Mouse (Mus musculus) forebrain, embryonic 15.5 days (tissue): Measurements from ENCODE around the gene Atp5j. TPM values are rescaled to one million over a fixed set of nuclear protein-coding genes. Genes with fewer than 3 reads are reported as not detected.

Experiments
- ATAC-seq: fragments of 200-750 bp; cut with Nextera tagmentation; replicated peaks from 2 replicates; pipeline ENCODE4 v1.8.0; 2017; ENCODE audit warnings: mild to moderate bottlenecking, moderate TSS enrichment, moderate library complexity
- H3K27ac ChIP-seq: fragments of 300-500 bp; sonication (generic); replicated peaks from 2 replicates; pipeline ENCODE4 v1.5.1; 2015; ENCODE audit warnings: mild to moderate bottlenecking, inconsistent platforms
- H3K27me3 ChIP-seq: fragments of 300-500 bp; sonication (generic); 2 replicates; pipeline ENCODE4 v1.6.1; 2015; ENCODE audit warnings: inconsistent platforms
- H3K36me3 ChIP-seq: fragments of 300-500 bp; sonication (generic); 2 replicates; pipeline ENCODE4 v1.6.1; 2015; ENCODE audit warnings: mild to moderate bottlenecking, inconsistent platforms
- H3K4me1 ChIP-seq: fragments of 300-500 bp; sonication (generic); 2 replicates; pipeline ENCODE4 v1.6.1; 2015; ENCODE audit warnings: inconsistent platforms
- H3K4me2 ChIP-seq: fragments of 300-500 bp; sonication (generic); replicated peaks from 2 replicates; pipeline ENCODE4 v1.6.1; 2015; ENCODE audit warnings: mild to moderate bottlenecking, inconsistent platforms
- H3K4me3 ChIP-seq: fragments of 300-500 bp; sonication (generic); 2 replicates; pipeline ENCODE4 v1.5.1; 2015; ENCODE audit warnings: mild to moderate bottlenecking, inconsistent platforms
- H3K9ac ChIP-seq: fragments of 300-500 bp; sonication (generic); replicated peaks from 2 replicates; pipeline ENCODE4 v1.6.1; 2015; ENCODE audit warnings: mild to moderate bottlenecking, inconsistent platforms
- H3K9me3 ChIP-seq: fragments of 300-500 bp; sonication (generic); 2 replicates; pipeline ENCODE4 v1.6.1; 2016; ENCODE audit warnings: inconsistent platforms
- WGBS: fragments of 180-500 bp; shearing (Covaris S2); methylation state at CpG from one replicate; pipeline ENCODE4 v1.1.7; 2015; ENCODE audit warnings: mixed read lengths; 5-methylcytosine and 5-hydroxymethylcytosine counted together
- polyA plus RNA-seq: library from polyadenylated mRNA; unstranded; fragments of >200 nt; fragmentation: Nextera tagmentation; extraction: Ambion mirVana; gene quantifications from 2 replicates; pipeline ENCODE4 v1.2.1, GENCODE M21; 2015

Atp5j gene
- polyA plus RNA-seq, result 748 and 755 TPM in 2 replicates

DNA sequence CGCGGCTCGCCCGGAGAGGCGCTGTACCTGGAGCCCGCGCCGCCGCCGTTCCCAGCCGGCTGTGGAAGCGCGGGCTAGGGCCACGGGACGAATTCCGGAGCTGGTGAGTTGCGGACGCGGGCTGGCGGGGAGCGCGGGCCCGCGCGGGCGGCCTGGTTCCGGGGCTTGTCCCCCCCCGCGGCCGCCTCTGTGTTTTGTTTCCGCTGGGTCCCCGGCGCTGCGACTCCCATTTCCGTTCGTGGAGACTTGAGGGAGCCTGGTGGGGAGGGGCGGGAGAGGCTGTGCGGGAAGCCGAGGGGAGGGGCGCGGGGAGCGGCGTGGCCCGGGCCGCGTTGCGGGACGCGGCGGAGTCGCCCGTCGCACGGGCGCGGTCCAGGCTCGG lies at the start of gene Atp5j:
Gene Atp5j (minus strand): TSS at position 185 of the 382 bp plus-strand sequence.
- H3K9me3 ChIP-seq, result no peaks in the 10 kb centered on the region
- H3K36me3 ChIP-seq, result peaks cover 20% of the 10 kb centered on the region
- peaks cover 44% of the 10 kb centered on the region for H3K4me1 ChIP-seq
- H3K4me2 ChIP-seq, result peak within 1 kb of the TSS; percentile 86
- H3K27me3 ChIP-seq, result no peaks in the 10 kb centered on the region
- H3K27ac ChIP-seq, result peak within 1 kb of the TSS; percentile 96
- WGBS, result under 1% methylated on average over 57 of the region's 57 CpGs
- peak within 1 kb of the TSS; percentile 96 for H3K9ac ChIP-seq
- peak within 1 kb of the TSS; percentile 88 for H3K4me3 ChIP-seq
- peak; percentile 74 for ATAC-seq

- Histone ChIP-seq H3K27ac (no peak overlapping the region), H3K9me3 (no peaks in the 10 kb centered on the region), H3K36me3 (no peaks in the 10 kb centered on the region), H3K27me3 (no peaks in the 10 kb centered on the region), H3K4me3 (no peak overlapping the region), H3K4me1 (no peaks in the 10 kb centered on the region), H3K4me2 (no peak overlapping the region), H3K9ac (no peak overlapping the region)
- WGBS, result 88% methylated on average over 8 of the region's 8 CpGs
- ATAC-seq, result no peak
Measured at GRCm38 (mm10) chr16:84884572-84884971, 49.1 kb upstream of the Atp5j start.

- Histone ChIP-seq H3K4me1 (peaks cover 5% of the 10 kb centered on the region; the same call in 1 of the 2 replicates), H3K27me3 (no peaks in the 10 kb centered on the region), H3K4me3 (no peak overlapping the region), H3K27ac (no peak overlapping the region), H3K4me2 (no peak overlapping the region), H3K9ac (no peak overlapping the region), H3K9me3 (no peaks in the 10 kb centered on the region), H3K36me3 (no peaks in the 10 kb centered on the region)
- 91% methylated on average over 8 of the region's 8 CpGs for WGBS
- ATAC-seq, result no peak
Measured at GRCm38 (mm10) chr16:84881754-84882321, 46.4 kb upstream of the Atp5j start.

GRCm38 (mm10) chr16:84881168-84881567 lies 45.7 kb upstream of the Atp5j start:
- no peak overlapping the region for H3K4me2 ChIP-seq
- no peaks in the 10 kb centered on the region for H3K27me3 ChIP-seq
- WGBS, result 87% methylated on average over 9 of the region's 9 CpGs
- H3K9ac ChIP-seq, result no peak overlapping the region
- H3K4me3 ChIP-seq, result no peak overlapping the region
- no peak for ATAC-seq
- H3K9me3 ChIP-seq, result no peaks in the 10 kb centered on the region
- no peaks in the 10 kb centered on the region for H3K36me3 ChIP-seq
- H3K4me1 ChIP-seq, result peaks cover 12% of the 10 kb centered on the region
- H3K27ac ChIP-seq, result no peak overlapping the region

- Histone ChIP-seq H3K9ac (no peak overlapping the region), H3K4me3 (no peak overlapping the region), H3K27me3 (no peaks in the 10 kb centered on the region), H3K9me3 (no peaks in the 10 kb centered on the region), H3K4me1 (peaks cover 25% of the 10 kb centered on the region), H3K4me2 (no peak overlapping the region), H3K27ac (no peak overlapping the region), H3K36me3 (no peaks in the 10 kb centered on the region)
- 0 out of 2 replicates have a peak, but pooled peaks have one; percentile 15 for ATAC-seq
- 23% methylated on average over 5 of the region's 5 CpGs for WGBS
Measured at GRCm38 (mm10) chr16:84879146-84879545, 43.7 kb upstream of the Atp5j start.

GRCm38 (mm10) chr16:84876082-84876481 lies 40.7 kb upstream of the Atp5j start:
- H3K4me2 ChIP-seq, result peak overlapping the region; percentile 18; the same call in 1 of the 2 replicates
- no peaks in the 10 kb centered on the region for H3K36me3 ChIP-seq
- no peak overlapping the region for H3K4me3 ChIP-seq
- peaks cover 25% of the 10 kb centered on the region for H3K4me1 ChIP-seq
- peak; percentile 83 for ATAC-seq
- H3K9ac ChIP-seq, result no peak overlapping the region
- H3K27me3 ChIP-seq, result no peaks in the 10 kb centered on the region
- H3K9me3 ChIP-seq, result no peaks in the 10 kb centered on the region
- 26% methylated on average over 8 of the region's 8 CpGs for WGBS
- H3K27ac ChIP-seq, result no peak overlapping the region

DNA sequence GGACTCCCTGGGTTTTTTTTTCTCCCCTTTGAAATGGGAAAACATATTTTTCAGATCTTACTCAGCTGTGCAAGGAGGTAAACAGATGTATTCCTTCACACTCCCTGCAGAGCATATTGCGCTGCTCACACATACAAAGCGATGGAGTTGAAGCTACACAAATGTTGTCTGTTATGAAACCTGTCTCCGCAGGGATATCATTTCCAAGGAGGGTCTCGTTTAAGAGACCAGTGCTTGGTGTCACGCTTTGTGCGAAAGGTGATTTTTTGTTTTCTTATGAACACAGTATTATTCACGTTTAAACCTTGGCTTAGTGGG lies 40.3 kb upstream of the Atp5j start:
- Histone ChIP-seq H3K9me3 (no peaks in the 10 kb centered on the region), H3K9ac (no peak overlapping the region), H3K4me1 (peaks cover 25% of the 10 kb centered on the region), H3K36me3 (no peaks in the 10 kb centered on the region), H3K4me3 (no peak overlapping the region), H3K27ac (no peak overlapping the region), H3K4me2 (peak overlapping the region; percentile 18; the same call in 1 of the 2 replicates), H3K27me3 (no peaks in the 10 kb centered on the region)
- ATAC-seq, result peak; percentile 79
- WGBS, result 62% methylated on average over 7 of the region's 7 CpGs

DNA sequence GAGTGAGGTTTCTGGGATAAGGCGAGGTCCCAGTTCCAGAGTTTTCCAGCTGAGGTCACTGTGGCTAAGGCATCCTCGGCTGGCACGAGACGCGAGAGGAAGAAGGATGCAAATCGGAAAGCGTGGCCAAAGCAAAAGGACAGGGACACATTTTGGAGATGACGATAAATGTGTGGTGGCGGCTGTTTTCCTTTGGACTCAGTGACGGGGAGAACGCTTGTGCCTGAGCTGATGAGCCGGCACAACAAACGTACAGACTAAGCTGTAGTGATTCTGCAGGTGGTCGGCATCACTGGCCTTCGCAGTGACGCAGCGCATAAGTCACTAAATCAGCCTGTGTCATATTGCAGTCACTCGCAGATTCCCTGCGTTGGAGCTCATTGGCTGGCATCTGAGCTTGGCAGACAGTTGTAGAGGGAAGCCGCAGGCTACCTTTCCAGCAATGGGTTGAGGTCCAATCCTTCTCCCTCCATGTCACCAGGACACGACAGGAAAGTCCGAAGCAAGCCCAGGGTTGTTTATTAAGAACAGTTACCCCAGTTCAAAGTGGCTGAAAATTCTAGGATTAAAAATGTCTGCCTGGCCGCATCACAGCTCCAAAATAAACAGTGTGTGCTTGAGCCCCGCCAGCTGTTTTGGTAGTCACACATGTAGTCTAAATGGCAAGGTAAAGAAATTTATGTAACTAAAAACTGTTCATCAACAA lies 39.7 kb upstream of the Atp5j start:
- H3K4me3 ChIP-seq, result no peak overlapping the region
- 0 out of 2 replicates have a peak overlapping the region, but pooled peaks have one; percentile 2 for H3K27ac ChIP-seq
- ATAC-seq, result peak; percentile 28
- no peaks in the 10 kb centered on the region for H3K27me3 ChIP-seq
- H3K4me1 ChIP-seq, result peaks cover 25% of the 10 kb centered on the region
- 77% methylated on average over 24 of the region's 24 CpGs for WGBS
- no peaks in the 10 kb centered on the region for H3K36me3 ChIP-seq
- H3K9ac ChIP-seq, result no peak overlapping the region
- H3K4me2 ChIP-seq, result no peak overlapping the region
- no peaks in the 10 kb centered on the region for H3K9me3 ChIP-seq

GRCm38 (mm10) chr16:84873805-84874204 lies 38.4 kb upstream of the Atp5j start:
- H3K4me3 ChIP-seq, result no peak overlapping the region

GRCm38 (mm10) chr16:84864656-84865055 lies 29.2 kb upstream of the Atp5j start:
- Histone ChIP-seq H3K4me3 (no peak overlapping the region), H3K36me3 (peaks cover 34% of the 10 kb centered on the region), H3K27ac (no peak overlapping the region), H3K4me1 (no peaks in the 10 kb centered on the region), H3K4me2 (no peak overlapping the region), H3K9ac (no peak overlapping the region), H3K27me3 (no peaks in the 10 kb centered on the region), H3K9me3 (no peaks in the 10 kb centered on the region)
- 92% methylated on average over 8 of the region's 8 CpGs for WGBS
- no peak for ATAC-seq

More at GRCm38 (mm10) chr16:84873805-84874204, 38.4 kb upstream of the Atp5j start:
- no peak overlapping the region for H3K4me2 ChIP-seq
- peaks cover 21% of the 10 kb centered on the region for H3K4me1 ChIP-seq
- WGBS, result 83% methylated on average over 8 of the region's 8 CpGs
- H3K36me3 ChIP-seq, result no peaks in the 10 kb centered on the region
- H3K9ac ChIP-seq, result no peak overlapping the region
- ATAC-seq, result no peak
- H3K27me3 ChIP-seq, result no peaks in the 10 kb centered on the region
- no peak overlapping the region for H3K27ac ChIP-seq
- no peaks in the 10 kb centered on the region for H3K9me3 ChIP-seq

GRCm38 (mm10) chr16:84853492-84853891 lies 18.1 kb upstream of the Atp5j start:
- H3K36me3 ChIP-seq, result peaks cover 73% of the 10 kb centered on the region
- 96% methylated on average over 6 of the region's 6 CpGs for WGBS
- H3K9ac ChIP-seq, result no peak overlapping the region
- no peak overlapping the region for H3K27ac ChIP-seq
- no peaks in the 10 kb centered on the region for H3K4me1 ChIP-seq
- H3K9me3 ChIP-seq, result no peaks in the 10 kb centered on the region
- ATAC-seq, result no peak
- no peak overlapping the region for H3K4me2 ChIP-seq
- H3K27me3 ChIP-seq, result no peaks in the 10 kb centered on the region
- no peak overlapping the region for H3K4me3 ChIP-seq

DNA sequence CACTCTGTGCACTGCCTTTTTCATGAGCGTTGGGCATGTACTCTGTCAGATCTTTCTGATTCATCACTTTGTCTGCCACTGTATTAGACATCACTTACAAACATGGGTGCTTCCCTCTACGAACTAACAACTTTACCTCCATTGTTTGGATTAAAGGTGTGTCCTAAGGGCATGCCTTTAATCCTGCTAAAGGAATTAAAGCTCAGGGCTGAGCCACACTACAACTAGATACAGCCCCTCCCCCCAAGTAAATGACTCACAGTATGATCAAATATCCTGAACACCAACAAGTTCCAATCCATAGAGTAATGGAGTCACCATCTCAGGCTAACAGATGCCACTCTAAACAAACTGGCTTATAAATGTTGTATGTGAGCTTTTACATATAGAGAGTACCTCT lies 3.2 kb upstream of the Atp5j start:
- H3K36me3 ChIP-seq, result peaks cover 25% of the 10 kb centered on the region
- H3K9me3 ChIP-seq, result no peaks in the 10 kb centered on the region
- no peak overlapping the region for H3K27ac ChIP-seq
- H3K4me3 ChIP-seq, result no peak overlapping the region
- no peak for ATAC-seq
- no peaks in the 10 kb centered on the region for H3K27me3 ChIP-seq
- H3K4me1 ChIP-seq, result peaks cover 24% of the 10 kb centered on the region
- no peak overlapping the region for H3K4me2 ChIP-seq
- 76% methylated on average over 2 of the region's 2 CpGs for WGBS
- no peak overlapping the region for H3K9ac ChIP-seq
